Comparison of ENCODE assay signal across 8 mouse cellular contexts in the genomic region with DNA sequence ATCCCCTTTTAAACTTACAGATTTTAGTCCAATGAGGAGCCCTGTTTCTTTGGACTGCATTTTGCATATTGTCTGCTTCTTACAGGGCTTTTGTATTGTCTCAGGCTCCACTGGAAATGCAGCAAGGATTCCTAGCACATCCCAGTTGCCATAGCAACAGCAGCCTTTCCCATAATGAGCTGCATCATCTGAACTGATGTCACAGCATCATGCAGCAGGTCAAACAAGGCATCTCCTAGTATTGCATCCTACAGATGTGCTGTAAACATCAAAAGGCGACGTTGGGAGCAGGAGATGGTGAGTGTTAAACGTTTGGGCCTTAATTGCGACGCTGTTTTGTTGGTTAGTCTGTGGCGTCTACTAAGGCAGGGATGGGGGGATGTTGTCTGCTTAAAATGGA. TPM values are rescaled to one million over a fixed set of nuclear protein-coding genes. Genes with fewer than 3 reads are reported as not detected.
DNase-seq lines count a peak whose midpoint lies in the region; ATAC-seq lines count a peak whose summit lies in the region.

A gene (plus strand): TSS at position 238 of the 400 bp plus-strand sequence.

- H3K27me3 ChIP-seq in forebrain, embryonic 13.5 days = no peaks in the 10 kb centered on the region
- no peaks in the 10 kb centered on the region for H3K27me3 ChIP-seq in hindbrain, embryonic 10.5 days (ENCODE audit: insufficient read depth, poor library complexity, severe bottlenecking)

- intact Hi-C loops in left cerebral cortex, postnatal 25 days (cut with DNase I) = no loop called here

- H3K4me2 ChIP-seq in forebrain, embryonic 13.5 days = peak within 1 kb of the TSS; percentile 76

- WGBS in forebrain, embryonic 13.5 days = 7% methylated on average over 6 of the region's 6 CpGs
- WGBS in hindbrain, embryonic 10.5 days = 22% methylated on average over 6 of the region's 6 CpGs

- DNase-seq in heart, adult 8-10 months (ENCODE audit: low spot score) = no peak
- no peak for DNase-seq in heart, adult 9 months (ENCODE audit: low spot score in 2 of 2)
- peak; percentile 78 for DNase-seq in hindbrain, embryonic 10.5 days (ENCODE audit: low spot score)
- DNase-seq in left cerebral cortex, postnatal 25 days (ENCODE audit: low spot score in 2 of 2) = peak; percentile 91 to 95
- DNase-seq in right cerebral cortex, adult 18-20 months = peak; percentile 90
- DNase-seq in thymus, postnatal 0 days (ENCODE audit: low spot score) = no peak
- DNase-seq in adrenal gland, postnatal 10 days = no peak

- peak within 1 kb of the TSS; percentile 70 for H3K9ac ChIP-seq in forebrain, embryonic 13.5 days

- no peaks in the 10 kb centered on the region for H3K9me3 ChIP-seq in forebrain, embryonic 13.5 days (replicated peaks)
- H3K9me3 ChIP-seq in hindbrain, embryonic 10.5 days = no peaks in the 10 kb centered on the region

- ATAC-seq in forebrain, embryonic 13.5 days = peak; percentile 89

- peak within 1 kb of the TSS; percentile 53 for H3K4me3 ChIP-seq in forebrain, embryonic 13.5 days
- peak within 1 kb of the TSS; percentile 57 for H3K4me3 ChIP-seq in hindbrain, embryonic 10.5 days

- peaks cover 49% of the 10 kb centered on the region for H3K4me1 ChIP-seq in forebrain, embryonic 13.5 days
- peaks cover 52% of the 10 kb centered on the region for H3K4me1 ChIP-seq in hindbrain, embryonic 10.5 days (replicated peaks)

- H3K36me3 ChIP-seq in forebrain, embryonic 13.5 days (ENCODE audit: poor library complexity, severe bottlenecking) = no peaks in the 10 kb centered on the region
- H3K36me3 ChIP-seq in hindbrain, embryonic 10.5 days = no peaks in the 10 kb centered on the region

- peak within 1 kb of the TSS; percentile 87 for H3K27ac ChIP-seq in forebrain, embryonic 13.5 days
- H3K27ac ChIP-seq in hindbrain, embryonic 10.5 days = peak within 1 kb of the TSS; percentile 89

RNA-seq across cellular contexts. Expression of the gene that starts here (rescaled TPM):
- 100 to 1,000 TPM in 3 of 4 experiments, 10 to 100 TPM in 1; 99.5 to 139 (median 123) TPM for total RNA-seq in heart, adult 8-10 months (2022)
- polyA plus RNA-seq in forebrain, embryonic 13.5 days (2015; fragmentation: Nextera tagmentation; extraction: Ambion mirVana) = 15.3 and 17.4 TPM in 2 replicates
- polyA plus RNA-seq in hindbrain, embryonic 10.5 days (2016; fragmentation: Nextera tagmentation; extraction: Ambion mirVana) = 11.2 and 18.7 TPM in 2 replicates
- total RNA-seq in left cerebral cortex, postnatal 25 days (2021) = 100 to 1,000 TPM; 170 to 176 TPM
- polyA plus RNA-seq in thymus, postnatal 0 days (2015; fragmentation: Nextera tagmentation; extraction: Ambion mirVana) = 0.40 and 0.53 TPM in 2 replicates
- 10 to 100 TPM in 1 of 2 experiments, 1 to 10 TPM in 1; 4.2 to 11.6 TPM for total RNA-seq in adrenal gland, postnatal 10 days (2021)

Comparison
In these comparisons a context has a peak if more than half of its experiments do, and no peak if none do; other contexts are left out.
1. RNA of the gene that starts here (total RNA-seq): 170 to 176 TPM in left cerebral cortex, postnatal 25 days and 99.5 to 139 TPM in heart, adult 8-10 months; 4.2 to 11.6 TPM in adrenal gland, postnatal 10 days; every median in the first group is over 4 times any median in the second.
2. DNase-seq: peak in hindbrain, embryonic 10.5 days (single experiment), left cerebral cortex, postnatal 25 days (2 of 2) and right cerebral cortex, adult 18-20 months (single experiment); none in heart, adult 8-10 months (single experiment), heart, adult 9 months (0 of 2), thymus, postnatal 0 days (single experiment) and adrenal gland, postnatal 10 days (single experiment).